Mouse (Mus musculus) Patski (cell line): ENCODE data around the gene Relb. TPM values are rescaled to one million over a fixed set of nuclear protein-coding genes. Genes with fewer than 3 reads are reported as not detected.

Source experiments
- ATAC-seq: fragments of 100-300 bp; one replicate; pipeline ENCODE4 v1.8.0; 2021
- CTCF ChIA-PET: fragments of 350-600 bp; sonication (Branson Sonifier 250); formaldehyde crosslinking; loops from one replicate; lab custom pipeline; 2022; ENCODE audit warnings: inconsistent platforms; lab: Charles Lee
- POLR2A ChIA-PET: fragments of 350-600 bp; sonication (Branson Sonifier 250); formaldehyde crosslinking; loops from one replicate; lab custom pipeline; 2022; ENCODE audit warnings: antibody characterized with exemption, inconsistent platforms; lab: Charles Lee
- DNase-seq: peaks from one replicate; pipeline ENCODE4 v3.0.0-alpha.2; 2011; ENCODE audit warnings: low read depth, low spot score
- H3K27me3 ChIP-seq: fragments of 371-371 bp; one replicate; pipeline ENCODE4 v1.5.1; 2021
- CTCF ChIP-seq: fragments of 100-300 bp; IDR thresholded peaks from one replicate; pipeline ENCODE4 v1.5.1; 2021
- in situ Hi-C: fragments of 300-500 bp; cut with MboI; formaldehyde crosslinking; loops from 3 replicates; pipeline ENCODE4 v1.11.1; 2018; ENCODE audit warnings: low pct_unique_long_range_greater_than_20kb, mixed read lengths
- polyA plus RNA-seq: library from polyadenylated mRNA; unstranded; gene quantifications from one replicate; pipeline ENCODE4 v1.2.3, GENCODE M21; 2021

Relb gene
- polyA plus RNA-seq, 1 experiment from 2014 or later: 24.5 TPM

- ChIA-PET POLR2A (interaction anchor here (1.1 to 1.4 kb wide), 3 partner anchors 9 to 36 kb away, joined by 3 to 4 read pairs (median 3); partner anchors contain the start of gene Relb), CTCF (interaction anchor here (1.6 to 5.8 kb wide), 2 partner anchors 28 to 36 kb away, joined by 4 to 120 read pairs; partner anchors contain the start of genes Apoc1 and Apoe)
- ATAC-seq: peak; percentile 63
- H3K27me3 ChIP-seq: no peaks in the 10 kb centered on the region
- peak; percentile 92 for DNase-seq
- in situ Hi-C loops: loop anchor here (5.0 kb wide), 1 partner anchor 47 kb away; no protein-coding TSS in a partner anchor
- TF ChIP-seq CTCF: peak; percentile 73
Observed at GRCm38 (mm10) chr7:19664955-19665841, 36.0 kb upstream of the Relb start, which contains the start of gene Clptm1. Gene Clptm1 (minus strand): TSS chr7:19665033.

GRCm38 (mm10) chr7:19664455-19664954 is 35.3 kb upstream of the Relb start:
- CTCF ChIA-PET: interaction anchor here (1.4 to 5.8 kb wide), 2 partner anchors 36 to 37 kb away, joined by 4 to 120 read pairs; partner anchors contain the start of gene Apoe
- POLR2A ChIA-PET: interaction anchor here (1.1 to 1.4 kb wide), 3 partner anchors 8 to 35 kb away, joined by 3 to 4 read pairs (median 3); partner anchors contain the start of gene Relb
- ATAC-seq (no peak), DNase-seq (no peak)
- in situ Hi-C loops: no loop called here
- no peak for TF ChIP-seq CTCF
- H3K27me3 ChIP-seq: no peaks in the 10 kb centered on the region

- in situ Hi-C loops: no loop called here
- no peak for TF ChIP-seq CTCF
- ChIA-PET CTCF (interaction anchor here (1.1 to 1.4 kb wide), 2 partner anchors 21 to 37 kb away, joined by 3 to 4 read pairs; no protein-coding TSS in a partner anchor), POLR2A (interaction anchor here (1.1 to 1.4 kb wide), 2 partner anchors 20 to 34 kb away, joined by 3 read pairs; partner anchors contain the start of gene Relb)
- no peaks in the 10 kb centered on the region for H3K27me3 ChIP-seq
- DNase-seq (no peak), ATAC-seq (no peak)
Observed at GRCm38 (mm10) chr7:19663940-19664339, 34.7 kb upstream of the Relb start.

GRCm38 (mm10) chr7:19652614-19653013 is 23.4 kb upstream of the Relb start:
- POLR2A ChIA-PET: no interaction called here
- no peak for ATAC-seq
- no peak for TF ChIP-seq CTCF

GRCm38 (mm10) chr7:19651063-19651786 is 22.0 kb upstream of the Relb start:
- ChIA-PET CTCF (no interaction called here), POLR2A (no interaction called here)
- H3K27me3 ChIP-seq: no peaks in the 10 kb centered on the region
- in situ Hi-C loops: no loop called here
- ATAC-seq (no peak), DNase-seq (no peak)
- no peak for TF ChIP-seq CTCF

More at GRCm38 (mm10) chr7:19652614-19653013, 23.4 kb upstream of the Relb start:
- CTCF ChIA-PET: no interaction called here
- in situ Hi-C loops: no loop called here
- no peak for DNase-seq
- no peaks in the 10 kb centered on the region for H3K27me3 ChIP-seq

- ATAC-seq: no peak
- DNase-seq: no peak
- ChIA-PET POLR2A (no interaction called here), CTCF (interaction anchor here (1.5 kb wide), 1 partner anchor 9 kb away, joined by 5 read pairs; no protein-coding TSS in a partner anchor)
- in situ Hi-C loops: no loop called here
- TF ChIP-seq CTCF: no peak
- H3K27me3 ChIP-seq: no peaks in the 10 kb centered on the region
Observed at GRCm38 (mm10) chr7:19641223-19641622, 12.0 kb upstream of the Relb start.

GRCm38 (mm10) chr7:19635074-19635827 is 6.0 kb upstream of the Relb start:
- no peaks in the 10 kb centered on the region for H3K27me3 ChIP-seq
- POLR2A ChIA-PET: no interaction called here
- CTCF ChIA-PET: interaction anchor here (1.0 to 1.7 kb wide), 4 partner anchors 8 to 45 kb away, joined by 3 to 5 read pairs (median 4); no protein-coding TSS in a partner anchor

GRCm38 (mm10) chr7:19634591-19634990 is 5.4 kb upstream of the Relb start:
- ATAC-seq: no peak
- no peaks in the 10 kb centered on the region for H3K27me3 ChIP-seq
- ChIA-PET POLR2A (no interaction called here), CTCF (interaction anchor here (1.6 to 1.7 kb wide), 2 partner anchors 9 to 45 kb away, joined by 5 read pairs; no protein-coding TSS in a partner anchor)
- no peak for TF ChIP-seq CTCF
- in situ Hi-C loops: no loop called here
- no peak for DNase-seq

More at GRCm38 (mm10) chr7:19635074-19635827, 6.0 kb upstream of the Relb start:
- in situ Hi-C loops: no loop called here
- TF ChIP-seq CTCF: no peak
- no peak for DNase-seq
- ATAC-seq: no peak

GRCm38 (mm10) chr7:19633855-19634254 is 4.6 kb upstream of the Relb start:
- no peak for DNase-seq
- ChIA-PET CTCF (interaction anchor here (1.6 to 1.7 kb wide), 2 partner anchors 10 to 44 kb away, joined by 5 read pairs; no protein-coding TSS in a partner anchor), POLR2A (no interaction called here)
- no peak for TF ChIP-seq CTCF
- no peak for ATAC-seq
- H3K27me3 ChIP-seq: no peaks in the 10 kb centered on the region
- in situ Hi-C loops: no loop called here
